Mouse (Mus musculus) intestine, embryonic 14.5 days (tissue): ENCODE measurements around the gene Sun1. TPM values are rescaled to one million over a fixed set of nuclear protein-coding genes. Genes with fewer than 3 reads are reported as not detected.

Experiments used
- ATAC-seq: fragments of 200-750 bp; cut with Nextera tagmentation; replicated peaks from 2 replicates; pipeline ENCODE4 v1.8.0; 2017; ENCODE audit warnings: low read depth, moderate number of reproducible peaks, moderate TSS enrichment, moderate library complexity; ENCODE audit not compliant: low FRiP score, low TSS enrichment
- DNase-seq: peaks from one replicate; pipeline ENCODE4 v3.0.0-alpha.2; 2018; ENCODE audit warnings: low spot score
- H3K27ac ChIP-seq: fragments of 300-500 bp; sonication (generic); 2 replicates; pipeline ENCODE4 v1.5.1; 2014; ENCODE audit warnings: low read depth, mild to moderate bottlenecking, control low read depth
- H3K27me3 ChIP-seq: fragments of 300-500 bp; sonication (generic); replicated peaks from 2 replicates; pipeline ENCODE4 v1.6.1; 2014; ENCODE audit warnings: low read length, control low read depth; ENCODE audit not compliant: control insufficient read depth, insufficient read depth
- H3K36me3 ChIP-seq: fragments of 300-500 bp; sonication (generic); 2 replicates; pipeline ENCODE4 v1.6.1; 2014; ENCODE audit warnings: low read length, control low read depth; ENCODE audit not compliant: control insufficient read depth, insufficient read depth
- H3K4me1 ChIP-seq: fragments of 300-500 bp; sonication (generic); replicated peaks from 2 replicates; pipeline ENCODE4 v1.6.1; 2014; ENCODE audit warnings: low read length, control low read depth, mixed read lengths; ENCODE audit not compliant: control insufficient read depth, insufficient read depth
- H3K4me2 ChIP-seq: fragments of 300-500 bp; sonication (generic); 2 replicates; pipeline ENCODE4 v1.6.1; 2014; ENCODE audit warnings: low read length
- H3K4me3 ChIP-seq: fragments of 300-500 bp; sonication (generic); 2 replicates; pipeline ENCODE4 v1.5.1; 2014; ENCODE audit warnings: low read depth, low read length, control low read depth, mixed read lengths
- H3K9ac ChIP-seq: fragments of 300-500 bp; sonication (generic); 2 replicates; pipeline ENCODE4 v1.6.1; 2014; ENCODE audit warnings: mild to moderate bottlenecking, low read length
- H3K9me3 ChIP-seq: fragments of 300-500 bp; sonication (generic); 2 replicates; pipeline ENCODE4 v1.6.1; 2016; ENCODE audit warnings: low read length, control low read depth; ENCODE audit not compliant: control insufficient read depth
- WGBS: fragments of 180-500 bp; shearing (Covaris S2); extraction: QIAGEN DNeasy Blood & Tissue Kit; methylation state at CpG from one replicate; pipeline ENCODE4 v1.1.7; 2014; 5-methylcytosine and 5-hydroxymethylcytosine counted together
- polyA plus RNA-seq: library from polyadenylated mRNA; unstranded; fragments of >200 nt; fragmentation: Nextera tagmentation; extraction: Ambion mirVana; gene quantifications from 2 replicates; pipeline ENCODE4 v1.2.1, GENCODE M21; 2014

Gene Sun1
- polyA plus RNA-seq, 1 experiment from 2014 or later: 54.7 TPM

GRCm38 (mm10) chr5:139256211-139256765 is 55.9 kb downstream of the Sun1 start:
- no peak overlapping the region for H3K4me3 ChIP-seq
- no peak for ATAC-seq
- H3K9ac ChIP-seq: no peak overlapping the region
- H3K27me3 ChIP-seq: no peaks in the 10 kb centered on the region
- H3K9me3 ChIP-seq: no peaks in the 10 kb centered on the region
- WGBS: 82% methylated on average over 3 of the region's 3 CpGs
- no peak overlapping the region for H3K27ac ChIP-seq
- H3K36me3 ChIP-seq: peaks cover 23% of the 10 kb centered on the region
- no peak for DNase-seq
- peaks cover 31% of the 10 kb centered on the region for H3K4me1 ChIP-seq
- H3K4me2 ChIP-seq: no peak overlapping the region

GRCm38 (mm10) chr5:139257265-139257664 is 56.8 kb downstream of the Sun1 start:
- DNase-seq (no peak), ATAC-seq (no peak)
- H3K4me2 ChIP-seq: no peak overlapping the region
- no peak overlapping the region for H3K4me3 ChIP-seq
- H3K4me1 ChIP-seq: peaks cover 29% of the 10 kb centered on the region
- H3K9me3 ChIP-seq: no peaks in the 10 kb centered on the region
- H3K9ac ChIP-seq: no peak overlapping the region
- peaks cover 33% of the 10 kb centered on the region for H3K36me3 ChIP-seq
- WGBS: 95% methylated on average over 1 of the region's 1 CpGs
- H3K27me3 ChIP-seq: no peaks in the 10 kb centered on the region
- H3K27ac ChIP-seq: no peak overlapping the region

GRCm38 (mm10) chr5:139257818-139258217 is 57.4 kb downstream of the Sun1 start:
- ATAC-seq (no peak), DNase-seq (no peak)
- Histone ChIP-seq H3K36me3 (peaks cover 38% of the 10 kb centered on the region), H3K27ac (no peak overlapping the region), H3K9ac (no peak overlapping the region), H3K4me1 (peaks cover 29% of the 10 kb centered on the region), H3K27me3 (no peaks in the 10 kb centered on the region), H3K9me3 (no peaks in the 10 kb centered on the region), H3K4me3 (no peak overlapping the region), H3K4me2 (no peak overlapping the region)
- WGBS: 77% methylated on average over 4 of the region's 4 CpGs

DNA sequence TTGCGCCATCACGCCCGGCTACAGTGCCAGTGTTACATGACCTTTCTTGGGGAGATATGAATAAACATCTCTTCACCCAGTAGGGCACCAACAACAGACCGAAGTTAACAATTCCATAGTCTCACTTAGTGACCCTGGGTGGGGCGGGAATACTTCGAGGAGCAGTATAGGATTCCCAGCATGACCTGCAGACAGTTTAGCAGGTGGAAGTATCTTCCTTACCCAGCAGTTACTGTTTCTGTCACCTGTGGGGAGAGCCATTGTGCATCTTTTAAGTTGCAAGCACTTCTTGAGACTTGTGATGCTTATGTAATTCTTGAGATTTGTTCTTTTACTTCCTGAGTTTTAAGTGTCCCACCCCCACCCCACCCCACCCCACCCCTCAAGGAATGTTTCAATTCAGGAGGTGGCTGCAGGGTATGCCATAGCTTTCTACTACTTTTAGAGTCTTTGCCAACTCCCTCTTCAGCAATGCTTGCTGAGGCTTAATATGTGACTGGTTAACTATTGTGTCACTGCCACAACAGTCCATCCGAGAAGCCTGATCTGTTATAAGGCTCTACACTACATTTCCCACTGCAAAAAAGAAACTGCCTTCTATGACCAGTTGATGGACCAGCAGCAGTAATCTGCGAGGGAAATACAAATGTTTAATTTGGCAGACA is 58.1 kb downstream of the Sun1 start:
- Histone ChIP-seq H3K4me1 (peaks cover 25% of the 10 kb centered on the region), H3K4me2 (no peak overlapping the region), H3K27me3 (no peaks in the 10 kb centered on the region), H3K4me3 (no peak overlapping the region), H3K9ac (no peak overlapping the region), H3K36me3 (peaks cover 45% of the 10 kb centered on the region), H3K27ac (no peak overlapping the region), H3K9me3 (no peaks in the 10 kb centered on the region)
- DNase-seq: no peak
- 92% methylated on average over 8 of the region's 8 CpGs for WGBS
- no peak for ATAC-seq

DNA sequence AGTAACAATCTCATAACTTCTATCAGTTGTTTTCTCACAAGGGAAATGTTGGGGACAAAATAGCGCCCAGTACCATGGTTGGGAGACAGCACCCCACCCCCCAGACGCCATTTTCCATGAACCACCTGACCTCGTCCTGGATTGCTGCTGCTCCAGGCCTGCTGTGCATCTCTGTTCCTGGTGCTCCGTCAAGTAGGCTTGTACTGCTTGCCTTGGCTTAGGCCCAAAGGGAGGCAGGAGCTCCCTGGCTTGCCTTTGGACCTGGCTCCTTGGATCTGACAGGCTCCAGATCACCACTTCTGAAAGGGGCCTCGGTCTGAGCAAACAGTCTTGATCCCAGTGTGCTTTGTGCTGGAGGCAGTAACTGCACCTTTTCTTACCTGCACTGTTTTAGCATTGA is 59.4 kb downstream of the Sun1 start:
- DNase-seq: no peak
- WGBS: 60% methylated on average over 5 of the region's 5 CpGs
- H3K9me3 ChIP-seq: no peaks in the 10 kb centered on the region
- H3K27me3 ChIP-seq: no peaks in the 10 kb centered on the region
- no peak overlapping the region for H3K9ac ChIP-seq
- H3K4me1 ChIP-seq: peaks cover 13% of the 10 kb centered on the region; the same call in 1 of the 2 replicates
- ATAC-seq: peak; percentile 33; the same call in 1 of the 2 replicates
- H3K4me3 ChIP-seq: no peak overlapping the region
- H3K36me3 ChIP-seq: peaks cover 54% of the 10 kb centered on the region
- no peak overlapping the region for H3K4me2 ChIP-seq
- H3K27ac ChIP-seq: peak overlapping the region; percentile 34; the same call in 1 of the 2 replicates

DNA sequence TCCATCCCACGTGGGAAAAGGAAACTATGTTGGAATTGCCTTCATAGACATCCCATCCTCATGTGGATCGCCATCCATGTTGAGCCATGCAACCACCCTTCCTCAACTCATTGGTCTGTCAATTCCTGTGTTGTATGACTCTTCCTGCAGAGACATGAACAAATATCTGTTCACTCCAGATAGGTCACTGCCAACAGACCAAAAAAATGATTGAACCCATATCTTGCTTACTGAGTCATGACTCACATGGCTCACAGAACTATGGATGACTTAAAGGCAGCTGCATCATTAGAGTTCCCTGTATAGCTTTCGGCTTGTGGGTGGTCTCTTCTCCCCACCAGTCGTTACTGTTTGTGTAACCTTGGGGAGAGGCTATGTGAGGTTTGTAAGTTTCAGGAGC is 61.0 kb downstream of the Sun1 start:
- 79% methylated on average over 4 of the region's 4 CpGs for WGBS
- Histone ChIP-seq H3K9ac (no peak overlapping the region), H3K27me3 (no peaks in the 10 kb centered on the region), H3K4me3 (no peak overlapping the region), H3K4me1 (peaks cover 11% of the 10 kb centered on the region; the same call in 1 of the 2 replicates), H3K4me2 (no peak overlapping the region), H3K36me3 (peaks cover 64% of the 10 kb centered on the region), H3K27ac (no peak overlapping the region), H3K9me3 (no peaks in the 10 kb centered on the region)
- DNase-seq (no peak), ATAC-seq (no peak)

DNA sequence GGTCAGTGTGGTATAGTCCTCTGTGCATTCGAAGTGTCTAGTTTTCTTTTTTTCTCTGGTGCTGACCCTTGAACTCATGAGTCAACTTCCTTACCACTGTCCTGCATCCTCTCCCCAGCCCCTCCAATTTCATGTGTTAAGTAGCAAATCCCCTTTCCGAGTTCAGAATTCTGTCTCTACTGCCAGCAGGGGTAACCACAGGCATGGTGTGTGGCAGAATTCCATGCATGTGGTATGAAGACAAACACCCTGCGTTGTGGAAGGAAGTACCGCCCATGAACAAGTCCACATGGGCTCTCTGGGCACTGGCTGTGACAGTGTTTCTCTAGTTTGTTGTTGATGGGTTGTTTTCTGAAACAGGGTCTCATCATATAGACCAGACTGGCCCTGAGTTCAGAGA is 67.2 kb downstream of the Sun1 start:
- H3K4me1 ChIP-seq: no peaks in the 10 kb centered on the region
- no peak for DNase-seq
- H3K36me3 ChIP-seq: peaks cover 71% of the 10 kb centered on the region
- H3K9ac ChIP-seq: no peak overlapping the region
- no peak overlapping the region for H3K4me3 ChIP-seq
- 91% methylated on average over 4 of the region's 4 CpGs for WGBS
- H3K9me3 ChIP-seq: no peaks in the 10 kb centered on the region
- H3K4me2 ChIP-seq: no peak overlapping the region
- H3K27me3 ChIP-seq: no peaks in the 10 kb centered on the region
- no peak for ATAC-seq
- no peak overlapping the region for H3K27ac ChIP-seq

- ATAC-seq: no peak
- Histone ChIP-seq H3K9ac (no peak overlapping the region), H3K36me3 (peaks cover 38% of the 10 kb centered on the region), H3K27me3 (no peaks in the 10 kb centered on the region), H3K4me2 (no peak overlapping the region), H3K4me3 (no peak overlapping the region), H3K27ac (peak overlapping the region; percentile 6; the same call in 1 of the 2 replicates), H3K9me3 (no peaks in the 10 kb centered on the region), H3K4me1 (no peaks in the 10 kb centered on the region)
- DNase-seq: no peak
- WGBS: 61% methylated on average over 16 of the region's 16 CpGs
Measured at GRCm38 (mm10) chr5:139270806-139271521, 70.5 kb downstream of the Sun1 start.
